8 mouse cellular contexts compared by ENCODE assay signal in genomic region chr1:156616989-156617598, GRCm38 (mm10). TPM values are rescaled to one million over a fixed set of nuclear protein-coding genes. Genes with fewer than 3 reads are reported as not detected.
DNase-seq lines count a peak whose midpoint lies in the region; ATAC-seq and TF ChIP-seq lines count a peak whose summit lies in the region.

No protein-coding gene starts in this region.

- no peak for TF ChIP-seq EP300 in CH12.LX (IDR thresholded peaks at IDR 0.05; ENCODE audit: low read length)

- DNase-seq in kidney, adult 2 months, result peak; percentile 22
- no peak for DNase-seq in kidney, postnatal 25 days
- DNase-seq in CH12.LX (ENCODE audit: extremely low read depth), result peak; percentile 43
- DNase-seq in lung, postnatal 25 days (ENCODE audit: low spot score), result peak; percentile 25
- no peak for DNase-seq in cerebellum, adult 11-12 months
- no peak for DNase-seq in adrenal gland, adult 18-20 months (ENCODE audit: low spot score in 2 of 2)
- no peak for DNase-seq in cerebellum, adult 9-10 months

- no peak overlapping the region for H3K4me3 ChIP-seq in kidney, adult 2 months (ENCODE audit: insufficient read depth, low read depth, low read length)
- peak overlapping the region; percentile 44 to 78 (median 54) for H3K4me3 ChIP-seq in CH12.LX (replicated peaks in 1 of 3; ENCODE audit: low read depth in 2 of 3, low read length in 2 of 3, poor library complexity in 1 of 3)

- H3K9me3 ChIP-seq in CH12.LX (replicated peaks; ENCODE audit: low read length), result no peaks in the 10 kb centered on the region

- no peak for TF ChIP-seq POLR2A in kidney, adult 2 months (IDR thresholded peaks at IDR 0.05; ENCODE audit: low read depth, low read length)
- TF ChIP-seq POLR2A in CH12.LX (IDR thresholded peaks at IDR 0.05; ENCODE audit: low read depth, low read length), result no peak

- WGBS in kidney, adult 2 months, result 64% methylated on average over 12 of the region's 12 CpGs

- peak; percentile 33 for ATAC-seq in granulocyte monocyte progenitor cell, adult 5-6 weeks (replicated peaks; ENCODE audit: poor library complexity, severe bottlenecking)

- dilution Hi-C loops in CH12.LX (cut with MboI; ENCODE audit: extremely low pct_ligation_motif_present, extremely low pct_unique_long_range_greater_than_20kb, low sequenced_read_pairs), result no loop called here

- TF ChIP-seq CTCF in kidney, adult 2 months (conservative IDR thresholded peaks at IDR 0.05; ENCODE audit: insufficient read depth, insufficient read length, low read depth, low read length), result no peak
- no peak for TF ChIP-seq CTCF in CH12.LX (conservative IDR thresholded peaks at IDR 0.05 in 1 of 2, IDR thresholded peaks at IDR 0.05 in 1 of 2; ENCODE audit: low read depth in 2 of 2, low read length in 2 of 2)

- peaks cover 26% of the 10 kb centered on the region for H3K4me1 ChIP-seq in kidney, adult 2 months (ENCODE audit: control insufficient read depth, insufficient read depth, low read length)
- H3K4me1 ChIP-seq in CH12.LX (ENCODE audit: control insufficient read depth in 1 of 2, insufficient read depth in 2 of 2), result peaks cover 24 to 52% of the 10 kb centered on the region in 2 experiments

- no peaks in the 10 kb centered on the region for H3K27me3 ChIP-seq in kidney, adult 2 months (replicated peaks; ENCODE audit: control insufficient read depth, insufficient read depth, low read length)
- H3K27me3 ChIP-seq in CH12.LX (replicated peaks), result no peaks in the 10 kb centered on the region

- in situ Hi-C loops in CH12.LX (cut with MboI; ENCODE audit: low pct_ligation_motif_present, low pct_unique_long_range_greater_than_20kb, low sequenced_read_pairs), result no loop called here

- peak overlapping the region; percentile 78 for H3K4me2 ChIP-seq in CH12.LX (ENCODE audit: insufficient read depth, low read depth, poor library complexity, severe bottlenecking)

- H3K27ac ChIP-seq in kidney, adult 2 months (ENCODE audit: insufficient read depth, low read depth, low read length), result 0 out of 2 replicates have a peak overlapping the region, but pooled peaks have one; percentile 24
- peak overlapping the region; percentile 12; the same call in 1 of the 2 replicates for H3K27ac ChIP-seq in CH12.LX (ENCODE audit: insufficient read depth, low read depth)

- peaks cover 54% of the 10 kb centered on the region for H3K79me2 ChIP-seq in CH12.LX (replicated peaks; ENCODE audit: control insufficient read depth, extremely low read depth, insufficient read depth, poor library complexity, severe bottlenecking)

- H3K36me3 ChIP-seq in kidney, adult 2 months (ENCODE audit: control insufficient read depth, insufficient read depth, low read length), result no peaks in the 10 kb centered on the region
- peaks cover 0 to 8% of the 10 kb centered on the region in 2 experiments for H3K36me3 ChIP-seq in CH12.LX (replicated peaks in 1 of 2; ENCODE audit: control insufficient read depth in 1 of 2, insufficient read depth in 1 of 2, low read length in 1 of 2)

- H3K9ac ChIP-seq in CH12.LX (ENCODE audit: insufficient read depth, low read depth), result peak overlapping the region; percentile 38

- TF ChIP-seq RAD21 in CH12.LX (IDR thresholded peaks at IDR 0.05; ENCODE audit: low read depth, low read length), result no peak

TF ChIP-seq in CH12.LX, 34 proteins besides CTCF, POLR2A, EP300 and RAD21:
- TF ChIP-seq PAX5 (IDR thresholded peaks at IDR 0.05; ENCODE audit: low read length), result no peak

RNA-seq across cellular contexts. Expression of gene Tor3a, which starts 57.1 kb away (rescaled TPM):
- polyA plus RNA-seq in kidney, adult 2 months (2012; rRNA removed), result 12.7 and 19.1 TPM in 2 replicates
- 37.2 and 37.6 TPM in 2 replicates for total RNA-seq in CH12.LX (2012; rRNA removed)
- total RNA-seq in CH12.LX (2014; rRNA removed), result 50.5 and 53.8 TPM in 2 replicates
- polyA plus RNA-seq in CH12.LX (2012; ENCODE audit: insufficient read length, low read depth), result 85.7 and 88.6 TPM in 2 replicates
- total RNA-seq in granulocyte monocyte progenitor cell, adult 5-6 weeks (2014; fragmentation: Nextera tagmentation), result 35.6 and 40.0 TPM in 2 replicates
- 33.5 and 33.6 TPM in 2 replicates for total RNA-seq in granulocyte monocyte progenitor cell, adult 5-6 weeks (2017)
- total RNA-seq in adrenal gland, adult 18-20 months (2021), result 10 to 100 TPM; 11.5 to 17.4 TPM

RNA-seq across cellular contexts. Expression of gene Abl2, which starts 58.5 kb away (rescaled TPM):
- polyA plus RNA-seq in kidney, adult 2 months (2012; rRNA removed), result 6.3 and 7.5 TPM in 2 replicates
- total RNA-seq in CH12.LX (2012; rRNA removed), result 15.5 and 18.8 TPM in 2 replicates
- total RNA-seq in CH12.LX (2014; rRNA removed), result 9.8 and 10.0 TPM in 2 replicates
- 18.4 and 19.8 TPM in 2 replicates for polyA plus RNA-seq in CH12.LX (2012; ENCODE audit: insufficient read length, low read depth)
- total RNA-seq in granulocyte monocyte progenitor cell, adult 5-6 weeks (2014; fragmentation: Nextera tagmentation), result 11.4 and 12.6 TPM in 2 replicates
- total RNA-seq in granulocyte monocyte progenitor cell, adult 5-6 weeks (2017), result 15.6 and 22.6 TPM in 2 replicates
- 10 to 100 TPM; 20.1 to 23.7 TPM for total RNA-seq in adrenal gland, adult 18-20 months (2021)

Comparison
In these comparisons a context has a peak if more than half of its experiments do, and no peak if none do; other contexts are left out.
1. DNase-seq: peak in kidney, adult 2 months (single experiment), CH12.LX (single experiment) and lung, postnatal 25 days (single experiment); none in kidney, postnatal 25 days (0 of 2), cerebellum, adult 11-12 months (single experiment), adrenal gland, adult 18-20 months (0 of 2) and cerebellum, adult 9-10 months (single experiment).